Mouse (Mus musculus) limb, embryonic 11.5 days (tissue): ENCODE data around the gene Clrn3. TPM values are rescaled to one million over a fixed set of nuclear protein-coding genes. Genes with fewer than 3 reads are reported as not detected.

Experiments
- ATAC-seq: fragments of 200-750 bp; cut with Nextera tagmentation; 2 replicates; pipeline ENCODE4 v1.8.0; 2017; ENCODE audit warnings: low read depth; ENCODE audit not compliant: insufficient number of reproducible peaks, low FRiP score, low TSS enrichment
- DNase-seq: peaks from one replicate; pipeline ENCODE4 v3.0.0-alpha.2; 2015; ENCODE audit warnings: low spot score
- H3K27ac ChIP-seq: fragments of 300-500 bp; sonication (generic); replicated peaks from 2 replicates; pipeline ENCODE4 v1.5.1; 2014; ENCODE audit warnings: low read depth, mild to moderate bottlenecking, low read length
- H3K27me3 ChIP-seq: fragments of 300-500 bp; sonication (generic); 2 replicates; pipeline ENCODE4 v1.6.1; 2014; ENCODE audit warnings: mild to moderate bottlenecking, low read length, mixed read lengths; ENCODE audit not compliant: control insufficient read depth, insufficient read depth
- H3K36me3 ChIP-seq: fragments of 300-500 bp; sonication (generic); 2 replicates; pipeline ENCODE4 v1.6.1; 2014; ENCODE audit warnings: mild to moderate bottlenecking, low read length, moderate library complexity, mixed read lengths; ENCODE audit not compliant: control insufficient read depth, insufficient read depth
- H3K4me1 ChIP-seq: fragments of 300-500 bp; sonication (generic); 2 replicates; pipeline ENCODE4 v1.6.1; 2014; ENCODE audit warnings: low read length, mixed read lengths; ENCODE audit not compliant: control insufficient read depth, insufficient read depth
- H3K4me2 ChIP-seq: fragments of 300-500 bp; sonication (generic); 2 replicates; pipeline ENCODE4 v1.6.1; 2014; ENCODE audit warnings: low read depth, mild to moderate bottlenecking, moderate library complexity; ENCODE audit not compliant: severe bottlenecking
- H3K4me3 ChIP-seq: fragments of 300-500 bp; sonication (generic); 2 replicates; pipeline ENCODE4 v1.5.1; 2014; ENCODE audit warnings: low read depth, low read length
- H3K9ac ChIP-seq: fragments of 300-500 bp; sonication (generic); 2 replicates; pipeline ENCODE4 v1.6.1; 2014; ENCODE audit warnings: mild to moderate bottlenecking, low read length
- H3K9me3 ChIP-seq: fragments of 300-500 bp; sonication (generic); 2 replicates; pipeline ENCODE4 v1.6.1; 2016; ENCODE audit warnings: low read length; ENCODE audit not compliant: control insufficient read depth
- WGBS: fragments of 180-500 bp; shearing (Covaris S2); extraction: QIAGEN DNeasy Blood & Tissue Kit; methylation state at CpG from one replicate; pipeline ENCODE4 v1.1.7; 2014; 5-methylcytosine and 5-hydroxymethylcytosine counted together
- polyA plus RNA-seq: library from polyadenylated mRNA; unstranded; fragments of >200 nt; fragmentation: Nextera tagmentation; extraction: Ambion mirVana; gene quantifications from 2 replicates; pipeline ENCODE4 v1.2.1, GENCODE M21; 2014

Gene Clrn3
- polyA plus RNA-seq, 1 experiment from 2014 or later = not detected

DNA sequence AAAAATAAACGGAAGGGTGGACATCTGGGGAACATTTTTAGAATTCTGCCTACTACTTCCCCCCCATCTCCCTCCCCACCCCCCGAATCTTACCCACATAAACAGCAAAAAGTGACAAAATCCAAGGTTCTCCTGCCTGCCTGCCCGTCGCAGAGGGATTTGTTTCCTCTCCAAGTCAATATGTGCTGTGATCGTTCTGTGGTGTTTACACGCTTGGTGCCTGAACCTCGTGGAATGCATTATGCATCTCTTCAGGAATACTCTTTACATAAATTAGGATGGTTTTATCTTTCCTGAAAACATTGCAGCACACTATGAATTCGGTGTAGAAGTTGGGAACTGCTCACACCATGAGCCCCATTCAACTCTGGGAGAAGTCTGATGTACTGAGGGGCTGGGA is 35.6 kb upstream of the Clrn3 start:
- no peak overlapping the region for H3K27ac ChIP-seq
- 77% methylated on average over 8 of the region's 8 CpGs for WGBS

DNA sequence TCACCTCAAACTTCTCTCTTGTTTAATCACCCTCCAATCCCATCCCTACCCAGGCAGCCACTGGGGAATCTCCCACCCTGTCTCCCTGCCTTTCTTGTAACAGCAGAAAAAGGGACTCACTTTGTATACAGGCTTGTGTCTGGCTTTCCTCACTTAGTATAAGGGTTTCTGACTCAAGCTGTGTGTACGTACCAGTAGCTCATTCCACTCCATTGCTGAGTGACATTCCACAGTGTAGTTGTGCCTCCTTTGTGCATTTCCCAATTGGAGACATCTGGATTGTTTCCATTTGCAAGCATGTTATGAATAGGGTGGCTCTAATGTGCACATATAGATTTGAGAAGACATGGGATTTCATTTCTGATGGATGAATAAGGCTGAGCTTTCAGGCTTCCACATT is 31.8 kb upstream of the Clrn3 start:
- Histone ChIP-seq H3K4me1 (no peaks in the 10 kb centered on the region), H3K9ac (no peak overlapping the region), H3K4me2 (no peak overlapping the region), H3K36me3 (no peaks in the 10 kb centered on the region), H3K9me3 (no peaks in the 10 kb centered on the region), H3K27me3 (no peaks in the 10 kb centered on the region), H3K27ac (no peak overlapping the region), H3K4me3 (no peak overlapping the region)
- ATAC-seq = no peak
- 58% methylated on average over 1 of the region's 1 CpGs for WGBS
- no peak for DNase-seq

More for the DNA sequence above, 35.6 kb upstream of the Clrn3 start:
- Histone ChIP-seq H3K9me3 (no peaks in the 10 kb centered on the region), H3K4me1 (no peaks in the 10 kb centered on the region), H3K4me2 (no peak overlapping the region), H3K9ac (no peak overlapping the region), H3K36me3 (no peaks in the 10 kb centered on the region), H3K4me3 (no peak overlapping the region), H3K27me3 (no peaks in the 10 kb centered on the region)
- DNase-seq (no peak), ATAC-seq (no peak)

DNA sequence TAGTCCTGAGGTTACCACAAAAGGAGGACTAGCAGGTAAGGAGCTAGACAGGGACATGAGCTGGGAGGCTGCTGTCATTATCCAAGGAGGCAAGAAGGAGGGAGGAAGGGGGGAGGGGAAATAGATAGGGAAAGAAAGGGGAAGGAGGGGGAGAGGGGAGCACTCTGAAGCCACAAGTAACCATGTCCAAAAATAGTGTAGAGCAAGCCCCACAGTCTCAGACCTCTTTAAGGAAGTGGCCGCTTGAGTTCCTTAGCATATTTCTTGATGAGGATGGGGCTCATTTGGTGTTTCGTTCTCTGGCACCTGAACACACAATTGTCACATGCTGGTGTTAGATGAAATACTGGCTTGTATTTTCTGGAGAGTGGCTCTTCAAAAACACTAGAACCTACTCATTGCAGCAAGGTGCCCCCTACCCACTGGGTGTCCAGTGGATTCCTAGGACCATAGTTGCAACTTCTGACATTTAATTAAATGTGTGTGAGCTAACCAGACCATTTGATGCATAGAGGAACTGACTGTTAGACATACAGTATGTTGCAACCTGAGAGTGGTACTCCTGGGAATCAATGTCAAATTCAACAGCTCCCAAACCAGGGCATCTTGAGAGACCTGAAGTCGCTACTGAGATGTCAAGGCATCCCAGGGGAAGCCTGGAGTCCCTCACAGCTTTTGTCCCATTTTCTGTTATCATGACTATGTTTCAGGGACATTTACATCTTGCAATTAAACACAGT is 28.4 kb upstream of the Clrn3 start:
- Histone ChIP-seq H3K36me3 (no peaks in the 10 kb centered on the region), H3K4me3 (no peak overlapping the region), H3K27ac (no peak overlapping the region), H3K4me1 (no peaks in the 10 kb centered on the region), H3K27me3 (no peaks in the 10 kb centered on the region), H3K9me3 (no peaks in the 10 kb centered on the region), H3K9ac (no peak overlapping the region), H3K4me2 (no peak overlapping the region)
- DNase-seq (no peak), ATAC-seq (no peak)
- WGBS = 92% methylated on average over 3 of the region's 3 CpGs

DNA sequence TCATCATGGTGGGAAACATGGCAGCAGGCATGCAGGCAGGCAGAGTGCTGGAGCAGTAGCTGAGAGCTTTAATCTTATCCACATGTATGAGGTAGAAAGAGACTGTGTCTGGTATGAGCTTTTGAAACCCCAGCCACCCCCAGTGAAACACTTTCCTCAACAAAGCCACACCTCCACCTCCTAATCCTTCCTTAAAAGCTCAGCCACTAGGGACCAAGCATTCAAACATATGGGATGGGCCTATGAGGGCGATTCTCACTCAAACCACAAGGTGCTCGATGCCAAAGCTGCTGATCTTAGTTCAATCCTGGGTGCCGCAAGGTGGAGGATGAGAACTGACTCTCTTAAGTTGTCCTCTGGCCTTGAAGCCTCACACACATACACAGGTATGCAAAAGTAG is 25.1 kb upstream of the Clrn3 start:
- ATAC-seq = no peak
- no peaks in the 10 kb centered on the region for H3K27me3 ChIP-seq
- WGBS = 73% methylated on average over 3 of the region's 3 CpGs
- no peak overlapping the region for H3K4me2 ChIP-seq
- H3K36me3 ChIP-seq = no peaks in the 10 kb centered on the region
- peaks cover 4% of the 10 kb centered on the region; the same call in 1 of the 2 replicates for H3K4me1 ChIP-seq
- no peak for DNase-seq
- H3K4me3 ChIP-seq = no peak overlapping the region
- no peak overlapping the region for H3K9ac ChIP-seq
- no peak overlapping the region for H3K27ac ChIP-seq
- no peaks in the 10 kb centered on the region for H3K9me3 ChIP-seq

DNA sequence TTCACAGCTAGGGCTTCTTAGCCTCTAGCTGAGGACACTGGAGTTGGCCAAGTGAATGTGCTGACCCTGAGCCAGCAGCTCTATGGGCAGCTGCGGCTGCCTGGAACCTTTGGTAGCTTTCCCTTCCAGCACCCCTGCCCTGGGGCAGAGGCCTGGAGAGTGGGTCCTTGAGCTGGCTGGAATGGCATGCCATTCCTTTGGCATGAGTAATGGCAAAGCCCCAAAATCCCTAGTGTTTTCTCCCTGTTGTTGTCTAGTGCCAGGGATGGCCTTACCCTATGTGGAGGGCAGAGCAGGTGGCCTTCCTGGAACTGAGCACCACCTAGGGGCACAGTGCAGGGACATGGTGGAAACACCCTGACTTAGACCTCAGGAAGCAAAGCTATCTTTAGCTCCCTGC is 23.1 kb upstream of the Clrn3 start:
- H3K9ac ChIP-seq = no peak overlapping the region
- 77% methylated on average over 1 of the region's 1 CpGs for WGBS
- no peaks in the 10 kb centered on the region for H3K36me3 ChIP-seq
- H3K27me3 ChIP-seq = no peaks in the 10 kb centered on the region
- H3K4me3 ChIP-seq = no peak overlapping the region
- H3K27ac ChIP-seq = no peak overlapping the region
- H3K4me1 ChIP-seq = peaks cover 4% of the 10 kb centered on the region; the same call in 1 of the 2 replicates
- no peaks in the 10 kb centered on the region for H3K9me3 ChIP-seq
- no peak overlapping the region for H3K4me2 ChIP-seq
- ATAC-seq (no peak), DNase-seq (no peak)

DNA sequence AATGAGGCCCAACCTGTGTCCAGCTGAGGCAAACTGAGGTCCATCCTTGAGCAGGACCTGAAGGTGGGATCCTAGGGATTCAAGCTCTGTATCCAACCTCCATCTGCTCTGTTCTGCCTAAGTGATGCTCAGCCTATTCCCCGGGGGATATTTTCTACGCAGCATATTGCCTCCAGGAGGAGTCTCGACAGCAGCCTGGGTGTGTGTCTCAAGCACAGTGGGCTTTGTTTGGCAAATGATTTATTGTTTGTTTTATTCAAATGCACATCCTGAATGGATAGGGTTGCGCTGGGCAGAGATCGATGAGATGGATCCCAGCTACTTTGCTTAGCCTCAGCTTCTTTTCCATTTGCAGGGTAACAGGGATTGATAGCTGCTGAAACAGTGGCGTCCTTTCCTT is 20.0 kb upstream of the Clrn3 start:
- no peak overlapping the region for H3K9ac ChIP-seq
- H3K27me3 ChIP-seq = no peaks in the 10 kb centered on the region
- WGBS = 76% methylated on average over 6 of the region's 6 CpGs
- peaks cover 4% of the 10 kb centered on the region; the same call in 1 of the 2 replicates for H3K4me1 ChIP-seq
- no peaks in the 10 kb centered on the region for H3K36me3 ChIP-seq
- H3K9me3 ChIP-seq = no peaks in the 10 kb centered on the region
- no peak overlapping the region for H3K4me3 ChIP-seq
- no peak for ATAC-seq
- no peak overlapping the region for H3K4me2 ChIP-seq
- no peak for DNase-seq
- no peak overlapping the region for H3K27ac ChIP-seq

DNA sequence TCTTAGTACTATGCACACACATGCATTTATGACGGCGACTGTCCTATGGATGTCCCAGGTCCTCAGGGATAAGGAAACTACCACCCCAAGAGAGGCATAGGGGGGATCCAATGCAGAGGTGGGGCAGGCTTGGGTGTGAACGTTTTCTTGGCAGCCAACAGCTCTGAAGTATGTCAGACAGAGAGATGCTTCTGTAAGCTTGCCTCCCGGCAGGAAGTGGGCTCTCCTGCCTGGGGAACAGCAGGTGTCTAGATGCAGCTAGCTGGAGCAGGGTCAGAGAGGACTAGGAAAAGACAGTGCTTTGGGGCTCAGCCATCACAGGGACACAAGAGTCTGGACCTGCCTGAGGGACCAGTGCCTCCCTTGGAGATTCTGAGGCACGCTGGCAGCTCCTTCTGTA is 18.1 kb upstream of the Clrn3 start:
- 68% methylated on average over 5 of the region's 5 CpGs for WGBS

DNA sequence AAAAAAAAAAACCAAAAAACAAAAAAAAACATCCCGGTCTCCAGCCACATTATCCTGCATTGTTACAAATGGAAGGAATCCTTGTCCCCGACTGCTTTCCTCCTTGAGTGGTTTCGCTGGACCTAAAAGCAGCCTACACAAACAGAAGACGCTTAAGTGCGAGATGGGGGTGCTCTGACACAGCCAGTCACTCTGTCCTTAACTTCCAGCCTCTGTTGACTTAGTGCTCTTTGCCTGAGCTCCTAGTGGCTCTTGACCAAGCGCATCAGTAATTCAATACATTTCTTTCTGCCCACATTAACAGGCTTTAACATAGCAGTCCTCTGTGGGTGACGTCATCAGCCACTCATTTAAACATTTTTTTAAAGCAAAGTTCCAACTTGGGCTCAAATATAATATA is 17.5 kb upstream of the Clrn3 start:
- Histone ChIP-seq H3K4me3 (no peak overlapping the region), H3K27me3 (no peaks in the 10 kb centered on the region), H3K36me3 (no peaks in the 10 kb centered on the region), H3K4me1 (peaks cover 4% of the 10 kb centered on the region; the same call in 1 of the 2 replicates), H3K9me3 (no peaks in the 10 kb centered on the region), H3K9ac (no peak overlapping the region), H3K27ac (no peak overlapping the region), H3K4me2 (no peak overlapping the region)
- 78% methylated on average over 7 of the region's 7 CpGs for WGBS
- no peak for DNase-seq
- ATAC-seq = no peak

More for the DNA sequence above, 18.1 kb upstream of the Clrn3 start:
- Histone ChIP-seq H3K9me3 (no peaks in the 10 kb centered on the region), H3K4me1 (peaks cover 4% of the 10 kb centered on the region; the same call in 1 of the 2 replicates), H3K27me3 (no peaks in the 10 kb centered on the region), H3K36me3 (no peaks in the 10 kb centered on the region), H3K27ac (no peak overlapping the region), H3K4me3 (no peak overlapping the region), H3K9ac (no peak overlapping the region), H3K4me2 (no peak overlapping the region)
- no peak for DNase-seq
- ATAC-seq = no peak

DNA sequence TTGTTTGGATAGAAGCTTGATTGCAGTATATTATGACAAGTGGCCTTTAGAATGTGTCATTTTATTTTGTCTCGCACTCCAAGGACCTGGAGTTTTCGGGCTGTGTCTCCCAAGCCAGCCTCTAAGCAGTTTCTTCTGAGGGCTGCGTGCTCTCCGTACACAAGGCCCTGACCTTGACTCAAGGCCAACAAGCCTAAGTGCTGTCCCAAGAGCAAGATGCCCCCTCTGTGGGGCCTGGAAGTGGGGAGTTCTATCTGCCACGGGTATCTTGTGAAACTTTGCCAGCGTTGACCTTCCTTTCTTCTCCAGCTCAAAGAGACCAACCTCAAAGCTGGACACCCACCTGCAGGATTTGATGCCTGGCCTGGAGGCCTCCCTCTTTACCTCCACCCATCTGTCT is 15.9 kb upstream of the Clrn3 start:
- Histone ChIP-seq H3K27ac (no peak overlapping the region), H3K4me1 (no peaks in the 10 kb centered on the region), H3K9me3 (no peaks in the 10 kb centered on the region), H3K4me3 (no peak overlapping the region), H3K9ac (no peak overlapping the region), H3K36me3 (no peaks in the 10 kb centered on the region), H3K4me2 (no peak overlapping the region), H3K27me3 (peaks cover 3% of the 10 kb centered on the region; the same call in 1 of the 2 replicates)
- no peak for DNase-seq
- 90% methylated on average over 6 of the region's 6 CpGs for WGBS
- no peak for ATAC-seq
